Mouse (Mus musculus) T-cell, adult 2 months (primary cell): ENCODE data around the gene Rft1.
"Not testable (repeated sequence)": the region's sequence is repeated elsewhere in the genome, so short reads cannot be mapped to it uniquely, and the experiment has no call there.

Experiments used
- DNase-seq: peaks from one replicate; pipeline ENCODE4 v3.0.0; 2022; ENCODE audit warnings: low spot score

Gene Rft1

GRCm38 (mm10) chr14:30671986-30672312 is 17.8 kb downstream of the Rft1 start:
- DNase-seq, result peak; percentile 77

- peak; percentile 66 for DNase-seq
Measured at GRCm38 (mm10) chr14:30674947-30675346, 20.8 kb downstream of the Rft1 start.

- no peak for DNase-seq
Measured at GRCm38 (mm10) chr14:30682131-30682530, 28.0 kb downstream of the Rft1 start.

GRCm38 (mm10) chr14:30690685-30691084 is 36.5 kb downstream of the Rft1 start:
- DNase-seq, result no peak

GRCm38 (mm10) chr14:30692439-30692838 is 38.3 kb downstream of the Rft1 start:
- DNase-seq, result no peak

GRCm38 (mm10) chr14:30694786-30695185 is 40.6 kb downstream of the Rft1 start:
- no peak for DNase-seq

- no peak for DNase-seq
Measured at GRCm38 (mm10) chr14:30695609-30696008, 41.4 kb downstream of the Rft1 start.

- no peak for DNase-seq
Measured at GRCm38 (mm10) chr14:30697407-30698052, 43.4 kb downstream of the Rft1 start.

- peak; percentile 11 for DNase-seq
Measured at GRCm38 (mm10) chr14:30699656-30700055, 45.5 kb downstream of the Rft1 start.

GRCm38 (mm10) chr14:30702512-30702911 is 48.4 kb downstream of the Rft1 start:
- DNase-seq, result no peak

- DNase-seq, result no peak
Measured at GRCm38 (mm10) chr14:30703079-30703478, 48.9 kb downstream of the Rft1 start.

- DNase-seq, result no peak
Measured at GRCm38 (mm10) chr14:30704098-30704855, 50.1 kb downstream of the Rft1 start.

GRCm38 (mm10) chr14:30711892-30712291 is 57.7 kb downstream of the Rft1 start:
- DNase-seq, result no peak

- DNase-seq, result no peak
Measured at GRCm38 (mm10) chr14:30713769-30714168, 59.6 kb downstream of the Rft1 start.

GRCm38 (mm10) chr14:30714799-30715617 is 60.8 kb downstream of the Rft1 start, which contains the start of gene Sfmbt1:
Sfmbt1 (plus strand) TSS chr14:30714849.
- DNase-seq, result no peak

GRCm38 (mm10) chr14:30715618-30716050 is 61.5 kb downstream of the Rft1 start:
- DNase-seq, result peak; percentile 75

- DNase-seq, result peak; percentile 34
Measured at GRCm38 (mm10) chr14:30716051-30716952, 62.1 kb downstream of the Rft1 start.

- DNase-seq, result peak; percentile 57
Measured at GRCm38 (mm10) chr14:30716953-30717285, 62.8 kb downstream of the Rft1 start.

GRCm38 (mm10) chr14:30718696-30719095 is 64.5 kb downstream of the Rft1 start:
- not testable (repeated sequence) for DNase-seq

- DNase-seq, result no peak
Measured at GRCm38 (mm10) chr14:30719514-30719913, 65.4 kb downstream of the Rft1 start.

- no peak for DNase-seq
Measured at GRCm38 (mm10) chr14:30721850-30722249, 67.7 kb downstream of the Rft1 start.

- DNase-seq, result no peak
Measured at GRCm38 (mm10) chr14:30722406-30722805, 68.2 kb downstream of the Rft1 start.
